Mouse (Mus musculus) liver, adult 2 months (tissue): ENCODE data around the gene Rpusd2. TPM values are rescaled to one million over a fixed set of nuclear protein-coding genes. Genes with fewer than 3 reads are reported as not detected.

Source experiments
- DNase-seq: peaks from one replicate; pipeline ENCODE4 v3.0.0-alpha.2; 2011; ENCODE audit warnings: low read depth, low spot score; ENCODE audit errors: extremely low read depth
- H3K27ac ChIP-seq: fragments of 200-500 bp; replicated peaks from 2 replicates; pipeline ENCODE4 v1.5.1; 2012; ENCODE audit warnings: low read depth, mild to moderate bottlenecking, control low read depth, inconsistent platforms, low read length; ENCODE audit not compliant: insufficient read depth
- H3K27me3 ChIP-seq: fragments of 200-500 bp; 2 replicates; pipeline ENCODE4 v1.6.1; 2012; ENCODE audit warnings: mild to moderate bottlenecking, moderate library complexity, low read length, inconsistent platforms; ENCODE audit not compliant: control insufficient read depth, insufficient read depth
- H3K36me3 ChIP-seq: fragments of 200-500 bp; 2 replicates; pipeline ENCODE4 v1.6.1; 2012; ENCODE audit warnings: low read length, inconsistent platforms; ENCODE audit not compliant: control insufficient read depth, insufficient read depth
- H3K4me1 ChIP-seq: fragments of 200-500 bp; 2 replicates; pipeline ENCODE4 v1.6.1; 2011; ENCODE audit warnings: low read length; ENCODE audit not compliant: control insufficient read depth, insufficient read depth
- H3K4me3 ChIP-seq: fragments of 200-500 bp; 2 replicates; pipeline ENCODE4 v1.5.1; 2011; ENCODE audit warnings: low read depth, mild to moderate bottlenecking, control low read depth, low read length, moderate library complexity; ENCODE audit not compliant: insufficient read depth
- H3K79me2 ChIP-seq: fragments of 200-500 bp; 2 replicates; pipeline ENCODE4 v1.6.1; 2012; ENCODE audit warnings: inconsistent platforms, mild to moderate bottlenecking, low read length, moderate library complexity; ENCODE audit not compliant: control insufficient read depth, insufficient read depth
- H3K9ac ChIP-seq: fragments of 200-500 bp; 2 replicates; pipeline ENCODE4 v1.6.1; 2012; ENCODE audit warnings: low read depth, mild to moderate bottlenecking, control low read depth, inconsistent platforms, low read length
- CTCF ChIP-seq: fragments of 200-500 bp; IDR thresholded peaks from 2 replicates; pipeline ENCODE4 v1.5.1; 2011; ENCODE audit warnings: low read depth, low read length, control low read depth
- POLR2A ChIP-seq: fragments of 200-500 bp; IDR thresholded peaks from 2 replicates; pipeline ENCODE4 v1.6.1; 2011; ENCODE audit warnings: low read length, control low read depth; ENCODE audit not compliant: insufficient read depth; ENCODE audit errors: extremely low read depth
- WGBS: fragments of 180-500 bp; shearing (Covaris S2); methylation state at CpG from one replicate; pipeline ENCODE4 v1.1.7; 2018; 5-methylcytosine and 5-hydroxymethylcytosine counted together
- polyA plus RNA-seq: library from polyadenylated mRNA; depleted of rRNA; stranded (reverse); fragments of >200 nt; gene quantifications from 2 replicates; pipeline ENCODE4 v1.2.3, GENCODE M21; 2012
- total RNA-seq: library from RNA; depleted of rRNA; stranded (reverse); fragments of >200 nt; gene quantifications from 2 replicates; pipeline ENCODE4 v1.2.3, GENCODE M21; 2014

Gene Rpusd2
- total and polyA plus RNA-seq, 2 experiments: 2.3 to 3.0 TPM

DNA sequence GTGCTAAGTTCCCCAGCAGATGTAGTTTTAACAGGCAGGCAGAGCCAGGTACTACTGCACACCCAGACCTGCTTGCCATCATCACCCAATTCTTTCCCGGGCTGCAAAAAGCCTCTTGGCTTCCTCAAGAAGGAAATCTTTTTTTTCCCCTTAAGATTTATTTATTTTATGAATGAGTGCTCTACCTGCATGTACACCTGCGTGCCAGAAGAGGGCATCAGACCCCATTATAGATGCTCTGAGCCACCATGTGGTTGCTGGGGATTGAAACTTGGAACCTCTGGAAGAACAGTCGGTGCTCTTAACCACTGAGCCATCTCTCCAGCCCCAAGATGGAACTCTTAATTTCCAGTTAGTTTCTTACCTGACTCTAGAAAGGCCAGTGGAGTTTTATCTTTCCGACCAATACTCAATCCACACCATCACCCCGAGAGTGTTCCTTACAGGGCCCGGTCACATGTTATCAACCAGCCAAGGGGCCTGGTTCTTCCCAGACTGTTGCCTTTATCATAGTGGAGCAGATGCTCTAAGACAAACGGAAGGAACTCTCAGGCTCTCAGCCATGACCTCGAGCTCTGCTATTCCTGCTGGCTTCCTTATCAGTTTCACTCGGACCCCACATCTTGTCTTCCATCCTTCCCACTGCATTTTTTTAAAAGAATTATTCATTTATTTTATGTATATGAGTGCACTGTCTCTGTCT is 9.9 kb upstream of the Rpusd2 start:
- WGBS: 68% methylated on average over 9 of the region's 9 CpGs
- H3K4me3 ChIP-seq: no peak overlapping the region
- no peak overlapping the region for H3K9ac ChIP-seq
- peaks cover 38% of the 10 kb centered on the region for H3K36me3 ChIP-seq
- H3K27ac ChIP-seq: no peak overlapping the region
- H3K79me2 ChIP-seq: peaks cover 7% of the 10 kb centered on the region; the same call in 1 of the 2 replicates
- H3K4me1 ChIP-seq: peaks cover 3% of the 10 kb centered on the region
- TF ChIP-seq CTCF (peak; percentile 37; the same call in 1 of the 2 replicates), POLR2A (no peak)
- H3K27me3 ChIP-seq: no peaks in the 10 kb centered on the region
- peak; percentile 21 for DNase-seq

DNA sequence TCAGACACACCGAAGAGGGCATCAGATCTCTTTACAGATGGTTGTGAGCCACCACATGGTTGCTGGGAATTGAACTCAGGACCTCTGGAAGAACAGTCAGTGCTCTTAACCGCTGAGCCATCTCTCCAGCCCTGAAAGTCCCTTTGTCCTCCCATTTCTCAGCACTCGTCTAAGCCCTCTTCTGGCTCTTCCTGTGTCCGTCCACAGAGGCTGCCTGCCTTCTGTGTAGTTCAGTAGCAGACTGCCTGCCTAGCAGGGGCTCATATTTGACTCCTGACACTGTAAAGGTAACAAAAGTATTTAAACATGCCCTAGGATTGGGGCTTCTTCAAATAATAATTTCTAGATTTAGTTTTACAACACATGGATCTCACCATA is 9.4 kb upstream of the Rpusd2 start:
- no peak overlapping the region for H3K9ac ChIP-seq
- DNase-seq: no peak

DNA sequence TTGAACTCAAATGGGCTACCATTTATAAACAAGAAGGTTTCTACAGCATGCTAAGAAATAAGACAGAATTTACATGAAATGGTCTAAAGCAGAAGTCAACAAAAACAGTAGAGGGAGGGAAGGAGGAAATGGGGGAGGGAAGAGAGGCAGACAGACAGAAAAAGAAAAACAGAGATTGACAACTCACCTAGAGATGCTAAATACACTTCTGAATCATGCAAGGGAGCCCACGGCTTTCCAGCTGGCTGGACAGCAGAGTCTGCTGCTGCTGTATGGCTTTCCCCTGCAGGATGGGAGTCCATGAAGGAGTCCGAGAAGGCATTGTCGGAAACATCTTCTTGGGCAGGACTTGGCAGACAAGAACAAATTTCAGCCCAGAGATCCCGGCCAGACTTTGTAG is 7.6 kb upstream of the Rpusd2 start:
- TF ChIP-seq POLR2A (no peak), CTCF (no peak)
- Histone ChIP-seq H3K4me1 (peaks cover 3% of the 10 kb centered on the region), H3K36me3 (peaks cover 22% of the 10 kb centered on the region), H3K4me3 (no peak overlapping the region), H3K79me2 (peaks cover 7% of the 10 kb centered on the region; the same call in 1 of the 2 replicates), H3K27me3 (no peaks in the 10 kb centered on the region), H3K9ac (no peak overlapping the region), H3K27ac (no peak overlapping the region)
- DNase-seq: no peak
- 96% methylated on average over 4 of the region's 4 CpGs for WGBS

More for the DNA sequence above, 9.4 kb upstream of the Rpusd2 start:
- peaks cover 37% of the 10 kb centered on the region for H3K36me3 ChIP-seq
- H3K4me3 ChIP-seq: no peak overlapping the region
- TF ChIP-seq POLR2A: no peak
- no peak for TF ChIP-seq CTCF
- H3K4me1 ChIP-seq: peaks cover 3% of the 10 kb centered on the region
- 81% methylated on average over 4 of the region's 4 CpGs for WGBS
- no peaks in the 10 kb centered on the region for H3K27me3 ChIP-seq
- no peak overlapping the region for H3K27ac ChIP-seq
- peaks cover 7% of the 10 kb centered on the region; the same call in 1 of the 2 replicates for H3K79me2 ChIP-seq

DNA sequence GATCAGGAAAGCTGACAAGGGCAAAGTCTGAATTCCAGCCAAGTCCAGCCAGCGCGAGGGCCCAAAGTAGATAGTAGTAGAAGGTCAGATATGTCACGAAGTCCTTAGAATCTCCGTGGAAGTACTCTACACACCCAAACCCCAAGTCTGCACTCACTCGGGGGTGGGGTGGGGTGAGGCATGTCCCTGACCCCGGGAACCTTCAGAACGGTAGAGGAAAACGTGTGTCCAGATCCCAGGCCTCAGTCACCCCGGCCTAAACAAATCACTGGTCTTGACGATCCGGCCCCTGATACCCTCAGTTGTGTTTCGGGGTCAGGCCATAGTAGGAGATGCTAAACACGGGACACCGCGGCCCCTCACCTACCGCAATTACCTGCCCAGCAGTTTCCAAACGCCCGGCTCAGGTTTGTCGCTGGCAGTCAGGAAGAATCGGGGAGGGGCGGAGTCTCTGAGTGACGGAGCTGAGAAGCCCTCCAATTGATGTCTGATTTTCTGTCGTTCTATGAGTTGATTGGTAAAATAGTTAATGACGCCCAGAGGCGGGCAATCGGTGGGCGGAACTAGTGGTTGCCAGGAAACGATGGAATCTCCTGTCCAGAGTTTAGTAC is 5.5 kb upstream of the Rpusd2 start, which contains the start of gene Ccdc32:
Ccdc32 (minus strand) TSS at position 453 of the 611 bp plus-strand sequence.
- Histone ChIP-seq H3K79me2 (peaks cover 7% of the 10 kb centered on the region; the same call in 1 of the 2 replicates), H3K4me1 (peaks cover 3% of the 10 kb centered on the region), H3K27ac (peak within 1 kb of the TSS; percentile 76), H3K4me3 (peak within 1 kb of the TSS; percentile 71), H3K9ac (peak within 1 kb of the TSS; percentile 82), H3K27me3 (no peaks in the 10 kb centered on the region), H3K36me3 (peaks cover 7% of the 10 kb centered on the region)
- under 1% methylated on average over 28 of the region's 28 CpGs for WGBS
- peak; percentile 92 for DNase-seq
- TF ChIP-seq POLR2A (peak; percentile 67; the same call in 1 of the 2 replicates), CTCF (no peak)

DNA sequence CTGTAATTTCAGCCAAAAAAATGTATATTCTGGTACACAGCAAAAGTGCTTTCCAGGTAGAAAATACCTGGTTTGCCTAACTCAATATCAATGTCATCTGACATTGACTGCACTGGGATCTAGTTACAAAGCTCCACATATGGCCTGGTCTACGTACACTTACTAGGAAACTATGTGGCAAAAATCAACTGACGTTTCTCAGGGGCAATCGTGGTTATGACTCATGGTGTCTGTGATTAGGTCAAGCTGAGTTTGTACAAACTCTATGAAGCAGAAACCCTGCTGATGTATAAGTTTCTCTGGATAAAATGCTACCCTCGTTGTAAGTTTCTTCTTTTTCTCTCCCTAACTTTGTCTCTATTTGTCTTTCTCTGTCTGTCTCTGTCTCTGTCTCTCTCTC is 2.4 kb upstream of the Rpusd2 start:
- H3K27ac ChIP-seq: no peak overlapping the region
- no peak overlapping the region for H3K9ac ChIP-seq
- no peak for TF ChIP-seq CTCF
- no peak for TF ChIP-seq POLR2A
- no peaks in the 10 kb centered on the region for H3K36me3 ChIP-seq
- H3K27me3 ChIP-seq: no peaks in the 10 kb centered on the region
- DNase-seq: no peak
- peaks cover 7% of the 10 kb centered on the region; the same call in 1 of the 2 replicates for H3K79me2 ChIP-seq
- 63% methylated on average over 4 of the region's 4 CpGs for WGBS
- peaks cover 9% of the 10 kb centered on the region for H3K4me1 ChIP-seq
- H3K4me3 ChIP-seq: no peak overlapping the region
